Mouse (Mus musculus) testis, postnatal 14 days (tissue): Measurements from ENCODE around the gene Hamp.
A peak's percentile ranks its signal among the peaks of the same experiment; 100 is the strongest.
"Not testable (repeated sequence)": the region's sequence is repeated elsewhere in the genome, so short reads cannot be mapped to it uniquely, and the experiment has no call there.

Experiments
- DNase-seq: peaks from one replicate; pipeline ENCODE4 v3.0.0; 2021; ENCODE audit warnings: low spot score

Hamp gene

DNA sequence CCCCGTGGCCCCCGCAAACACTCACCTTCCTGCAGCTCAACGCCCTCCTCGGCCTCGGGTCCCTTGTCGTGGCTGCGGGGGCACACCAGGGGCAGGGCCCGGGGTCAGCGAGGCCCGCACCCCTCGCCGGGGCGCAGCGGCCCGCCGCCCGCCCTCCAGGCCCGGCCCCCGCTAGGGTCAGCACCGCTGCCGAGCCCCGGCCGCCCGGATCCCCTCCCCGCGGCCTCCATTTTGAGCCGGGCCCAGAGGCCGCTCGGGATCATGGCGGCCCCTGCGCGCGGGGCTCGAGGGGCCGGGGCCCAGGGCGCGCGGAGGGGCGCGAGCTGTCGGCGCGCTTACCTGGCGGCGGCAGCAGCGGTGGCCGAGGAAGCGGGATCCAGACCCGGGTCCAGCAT is 12.5 kb upstream of the Hamp start:
- no peak for DNase-seq

DNA sequence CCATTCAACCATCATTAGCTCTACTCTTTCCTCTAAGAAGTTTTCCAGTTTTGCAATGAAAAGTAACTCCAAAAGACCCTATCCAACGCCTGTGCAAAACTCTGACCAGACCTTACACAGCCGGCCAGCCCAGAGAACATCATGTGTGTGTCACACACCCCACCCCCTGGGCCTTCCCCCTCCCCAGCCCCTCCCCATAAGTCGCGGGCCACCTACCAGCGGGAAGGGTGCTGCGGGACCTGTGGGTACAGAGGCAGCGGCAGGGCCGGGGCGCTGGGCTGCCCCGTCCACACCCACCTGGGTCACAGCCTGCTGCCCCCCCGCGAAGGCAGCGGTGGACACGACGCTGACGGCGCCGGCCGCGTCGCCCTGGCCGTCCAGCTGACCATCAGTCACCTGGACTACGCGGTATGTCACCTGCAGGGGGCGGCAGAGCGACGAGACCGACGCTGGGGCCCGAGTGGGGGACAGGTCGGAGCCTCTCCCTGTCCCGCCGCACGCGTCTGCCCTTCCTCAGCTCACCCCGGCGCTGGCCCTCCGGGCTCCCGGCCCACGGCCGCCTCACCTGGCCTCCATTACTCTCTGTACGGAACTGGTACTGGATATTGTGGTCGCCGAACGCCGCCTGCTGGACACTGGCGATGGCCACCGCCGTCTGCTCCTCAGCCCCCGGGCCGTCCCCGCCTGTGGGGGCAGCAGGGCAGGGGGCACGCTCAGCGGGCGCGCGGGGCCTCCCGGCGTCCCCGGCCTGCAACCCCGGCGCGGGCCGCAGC is 11.9 kb upstream of the Hamp start:
- DNase-seq: peak; percentile 84

DNA sequence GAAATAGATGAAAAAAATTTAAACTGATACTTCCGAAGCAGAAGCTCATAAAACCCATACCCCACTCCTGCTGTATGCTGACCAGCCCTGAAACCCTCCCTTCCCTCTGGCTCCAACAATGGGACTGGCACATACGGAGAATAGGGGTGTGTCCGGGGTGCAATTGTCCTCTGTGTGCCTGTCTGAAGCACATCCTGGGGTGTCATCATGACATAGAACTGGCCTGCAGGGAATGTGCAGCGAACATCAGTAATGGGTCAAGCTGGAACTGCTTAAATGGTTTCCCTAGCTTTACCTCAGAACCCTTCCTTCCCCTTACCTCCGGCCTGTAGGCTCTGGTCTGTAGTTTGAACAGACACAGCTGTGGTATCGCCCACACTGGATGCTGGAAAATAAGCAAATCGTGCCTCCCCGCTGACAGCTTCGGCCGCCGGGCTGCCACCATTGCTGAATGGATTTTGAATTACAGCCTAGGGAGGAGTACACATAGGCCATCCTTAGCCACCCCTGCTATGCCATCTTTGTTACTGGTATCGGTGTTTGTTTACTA is 11.2 kb upstream of the Hamp start:
- DNase-seq: no peak

DNA sequence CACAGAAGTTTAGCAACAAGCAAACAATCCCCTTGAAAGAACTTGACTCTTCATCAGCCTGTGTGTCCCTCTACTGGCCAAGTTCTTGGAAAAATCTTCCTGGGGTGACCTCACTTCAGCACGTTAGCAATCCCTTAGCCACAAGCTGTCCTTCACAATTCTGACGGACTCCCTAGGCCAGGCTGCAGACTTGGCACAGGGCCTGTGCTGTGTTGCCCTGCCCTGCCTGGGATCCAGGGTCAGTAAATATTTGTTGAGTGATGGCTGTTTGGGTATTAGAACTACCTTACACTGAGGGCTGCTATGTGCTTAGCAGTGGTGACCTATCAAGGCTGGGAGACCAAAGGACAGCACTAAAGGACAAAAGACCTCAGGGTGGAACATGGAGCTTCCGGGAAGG is 10.2 kb upstream of the Hamp start:
- no peak for DNase-seq

DNA sequence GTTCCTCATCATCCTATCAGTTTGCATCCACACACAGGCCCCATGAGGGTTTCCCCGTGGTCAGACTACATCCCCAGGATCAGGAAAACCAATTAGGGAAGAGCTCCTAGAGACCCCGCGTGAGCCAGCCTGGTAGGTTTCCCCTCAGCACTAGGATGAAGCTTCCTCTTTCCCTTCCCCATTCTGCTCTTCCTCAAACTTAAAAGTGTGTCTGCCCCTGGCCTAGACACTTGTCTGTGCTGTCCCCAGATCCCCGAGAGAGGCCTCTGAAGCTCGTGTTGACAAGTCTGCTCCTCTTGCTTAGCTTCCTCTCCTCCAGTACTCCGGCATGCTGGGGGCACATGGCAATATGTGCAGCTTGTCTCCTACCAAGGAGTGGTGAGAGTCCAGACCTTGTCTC is 9.6 kb upstream of the Hamp start:
- DNase-seq: no peak

DNA sequence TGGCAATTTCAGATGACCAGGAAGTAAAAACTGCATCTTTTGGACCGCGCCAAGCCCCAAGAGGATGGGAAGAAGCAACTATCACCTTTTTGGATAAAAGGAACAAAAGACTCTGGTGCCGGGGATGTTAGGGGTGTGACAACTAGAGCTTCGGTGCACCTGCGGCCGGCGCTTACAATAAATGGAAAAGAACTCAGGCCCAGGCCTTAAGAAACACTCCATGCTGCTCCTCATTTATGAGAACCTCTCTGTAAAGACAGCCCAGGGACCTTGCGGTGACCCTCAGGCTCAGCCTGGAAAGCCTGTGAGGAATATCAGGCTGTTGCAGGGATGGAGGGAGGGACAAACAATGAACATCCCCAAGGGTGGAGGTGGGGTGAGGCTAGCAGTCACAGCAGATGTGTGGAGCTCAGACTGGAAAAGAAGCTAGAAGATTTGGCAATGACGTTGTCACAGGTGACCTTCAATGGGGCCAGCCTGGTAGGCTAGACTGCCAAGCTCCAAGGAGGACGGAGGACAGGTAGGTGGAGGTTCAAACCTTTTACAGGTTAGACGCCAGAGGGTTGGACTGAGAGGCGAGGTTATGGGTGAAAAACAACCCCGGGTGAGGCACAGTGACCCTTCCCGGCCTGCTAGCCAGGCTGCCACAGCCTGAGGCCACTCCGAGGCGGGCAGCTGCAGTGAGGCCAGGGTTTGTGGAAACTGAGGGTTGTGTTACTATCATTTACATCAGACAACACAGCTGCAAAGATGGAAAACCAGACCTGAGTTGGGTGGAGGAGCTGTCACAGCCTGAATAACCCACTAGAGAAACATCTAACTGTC is 8.8 kb upstream of the Hamp start:
- DNase-seq: no peak

DNA sequence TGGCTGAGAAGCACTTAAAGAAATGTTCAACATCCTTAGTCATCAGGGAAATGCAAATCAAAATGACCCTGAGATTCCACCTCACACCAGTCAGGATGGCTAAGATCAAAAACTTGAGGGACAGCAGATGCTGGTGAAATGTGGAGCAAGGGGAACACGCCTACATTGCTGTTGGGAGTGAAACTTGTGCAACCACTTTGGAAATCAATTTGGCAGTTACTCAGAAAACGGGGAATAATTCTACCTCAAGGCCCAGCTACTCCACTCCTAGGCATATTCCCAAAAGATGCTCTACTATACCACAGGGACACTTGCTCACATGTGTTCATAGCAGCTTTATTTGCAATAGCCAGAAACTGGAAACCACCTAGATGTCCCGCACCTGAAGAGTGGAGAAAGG is 6.1 kb upstream of the Hamp start:
- not testable (repeated sequence) for DNase-seq

DNA sequence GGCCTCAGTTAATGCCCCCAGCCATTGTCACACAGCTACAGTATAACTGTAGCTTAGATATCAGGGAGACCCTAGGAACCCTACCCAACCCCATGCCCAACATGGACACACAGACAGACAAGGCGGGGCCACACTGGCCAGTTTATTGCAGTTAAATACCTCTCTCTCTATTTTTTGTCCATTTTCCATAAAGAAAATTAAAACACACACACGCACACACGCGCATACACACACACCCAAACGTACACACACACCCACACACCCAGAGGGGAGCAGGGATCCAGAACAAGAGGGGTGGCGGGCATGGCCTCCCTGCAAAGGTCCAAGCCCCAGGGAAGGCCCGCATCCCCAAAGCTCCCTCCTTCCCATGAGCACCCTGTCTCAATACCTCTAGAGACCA is 2.0 kb upstream of the Hamp start:
- no peak for DNase-seq

DNA sequence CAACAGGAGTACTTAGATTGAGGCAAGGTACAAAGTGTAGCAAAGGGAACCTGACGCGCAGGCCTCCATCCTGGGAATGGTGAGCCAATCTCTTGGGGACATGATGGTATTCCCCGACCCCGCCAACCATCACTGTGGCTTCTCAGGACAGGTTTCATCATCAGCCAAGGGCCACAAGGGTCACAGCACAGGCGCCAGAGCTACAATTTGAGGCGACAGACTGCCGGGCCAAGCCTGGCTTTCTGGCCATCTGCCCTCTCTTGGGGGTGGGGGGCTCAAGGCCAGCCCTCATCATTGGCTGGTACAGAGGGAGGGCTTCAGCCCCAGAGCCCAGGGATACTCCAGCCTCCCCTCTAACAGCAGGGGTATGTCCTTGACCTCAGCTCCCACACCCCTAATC is 1.6 kb upstream of the Hamp start:
- DNase-seq: not testable (repeated sequence)

DNA sequence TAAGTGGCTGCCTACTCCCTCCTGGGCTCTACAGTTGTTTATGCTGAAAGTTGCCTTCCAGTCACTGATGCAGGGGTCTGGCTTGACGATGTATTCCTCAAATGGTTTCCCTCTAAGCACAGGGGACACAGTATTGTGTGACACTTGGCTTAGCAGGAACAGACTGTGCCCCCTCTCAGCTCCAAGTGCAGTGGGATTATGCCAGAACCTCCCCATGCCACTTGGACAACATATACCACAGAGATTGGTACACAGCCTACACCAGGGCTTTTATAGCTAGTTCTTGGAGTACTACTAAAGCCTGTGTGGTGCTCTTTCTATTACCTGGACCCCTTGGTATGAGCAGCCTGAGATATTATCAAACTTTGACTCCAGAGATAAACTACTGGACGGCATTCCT is 874 bp upstream of the Hamp start:
- DNase-seq: not testable (repeated sequence)

DNA sequence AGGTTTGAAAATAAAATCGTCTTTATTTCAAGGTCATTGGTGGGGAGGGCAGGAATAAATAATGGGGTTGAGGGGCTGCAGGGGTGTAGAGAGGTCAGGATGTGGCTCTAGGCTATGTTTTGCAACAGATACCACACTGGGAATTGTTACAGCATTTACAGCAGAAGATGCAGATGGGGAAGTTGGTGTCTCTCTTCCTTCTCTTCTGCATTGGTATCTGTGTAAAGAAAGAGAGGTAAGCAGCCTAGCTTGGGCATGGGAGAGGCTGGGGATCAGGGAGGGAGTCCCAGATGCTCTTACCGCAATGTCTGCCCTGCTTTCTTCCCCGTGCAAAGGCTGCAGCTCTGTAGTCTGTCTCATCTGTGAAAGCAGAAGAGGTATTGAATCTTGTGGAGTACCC is 1.5 kb downstream of the Hamp start:
- not testable (repeated sequence) for DNase-seq

DNA sequence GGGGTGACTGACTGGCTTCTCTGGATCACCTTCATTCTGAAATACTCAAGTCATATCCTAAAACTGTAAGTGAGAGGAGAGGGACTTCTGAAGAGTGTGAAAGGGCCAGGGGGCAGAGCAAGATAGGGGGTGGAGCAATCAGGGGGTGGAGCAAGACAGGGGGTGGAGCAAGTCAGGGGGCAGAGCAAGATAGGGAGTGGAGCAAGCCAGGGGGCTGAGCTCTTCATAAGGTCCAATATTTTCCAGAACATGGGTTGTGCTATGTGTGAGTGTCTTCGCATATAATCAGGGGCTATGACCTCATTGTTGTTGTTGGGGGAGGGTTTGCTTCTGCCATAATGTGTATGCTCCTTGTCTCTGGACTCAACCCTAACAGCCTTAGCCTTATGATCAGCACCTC is 3.8 kb downstream of the Hamp start:
- not testable (repeated sequence) for DNase-seq

DNA sequence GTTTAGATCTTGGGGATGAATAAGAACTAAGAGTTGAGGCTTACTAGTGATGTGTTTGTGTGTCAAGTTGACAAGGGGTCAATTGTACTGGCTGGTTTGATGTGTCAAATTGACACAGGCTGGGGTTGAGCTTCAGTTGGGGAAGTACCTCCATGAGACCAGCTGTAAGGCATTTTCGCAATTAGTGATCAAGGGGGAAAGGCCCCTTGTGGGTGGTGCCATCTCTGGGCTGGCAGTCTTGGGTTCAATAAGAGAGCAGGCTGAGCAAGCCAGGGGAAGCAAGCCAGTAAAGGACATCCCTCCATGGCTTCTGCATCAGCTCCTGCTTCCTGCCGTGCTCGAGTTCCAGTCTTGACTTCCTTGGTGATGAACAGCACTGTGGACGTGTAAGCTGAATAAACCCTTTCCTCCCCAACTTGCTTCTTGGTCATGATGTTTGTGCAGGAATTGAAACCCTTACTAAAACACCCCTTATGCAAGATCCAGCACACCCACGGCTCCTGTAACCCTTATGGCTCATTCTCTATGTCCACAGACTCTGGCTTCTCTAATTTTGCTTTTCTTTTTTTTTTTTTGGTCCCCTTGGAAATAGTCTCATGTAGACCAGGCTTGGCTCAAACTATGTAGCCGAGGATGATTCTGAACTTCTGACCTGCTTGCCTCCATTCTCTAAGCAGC is 8.3 kb downstream of the Hamp start:
- DNase-seq: not testable (repeated sequence)

DNA sequence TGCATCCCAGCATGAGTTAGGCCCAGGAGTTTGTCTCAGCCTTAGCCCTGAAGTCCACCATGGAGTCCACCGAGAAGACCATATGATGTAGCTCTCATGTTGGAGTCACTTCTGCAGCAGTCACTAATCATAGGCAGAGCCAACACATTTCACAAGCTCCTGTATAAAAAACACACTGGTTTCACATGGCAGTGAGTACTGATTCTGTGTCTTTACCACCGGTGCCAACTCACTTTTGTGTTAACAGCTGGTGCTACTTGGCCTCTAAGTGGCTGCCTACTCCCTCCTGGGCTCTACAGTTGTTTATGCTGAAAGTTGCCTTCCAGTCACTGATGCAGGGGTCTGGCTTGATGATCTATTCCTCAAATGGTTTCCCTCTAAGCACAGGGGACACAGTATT is 19.3 kb downstream of the Hamp start, which contains the start of gene Hamp2:
TSS of gene Hamp2 (minus strand) at position 101 of the 400 bp plus-strand sequence.
- DNase-seq: not testable (repeated sequence)

DNA sequence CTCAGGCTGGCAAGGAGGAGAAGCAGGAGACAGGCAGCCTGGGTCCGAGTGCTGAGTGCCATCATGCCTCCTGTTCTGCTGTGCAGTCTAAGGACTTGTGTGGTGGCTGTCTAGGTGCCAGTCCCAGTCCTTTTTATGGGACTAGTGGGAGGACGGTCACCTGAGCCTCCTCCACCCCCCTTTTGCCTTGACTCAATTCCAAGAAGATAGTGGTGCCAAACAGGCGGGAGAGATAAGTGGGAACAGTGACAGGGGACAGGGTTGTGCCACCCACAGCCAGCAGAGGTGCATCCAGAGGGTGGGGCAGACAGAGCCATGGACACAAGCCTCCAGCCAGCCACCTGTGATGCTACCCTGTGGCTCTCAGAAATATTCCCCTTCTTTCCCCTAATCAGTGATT is 19.8 kb downstream of the Hamp start:
- DNase-seq: no peak

DNA sequence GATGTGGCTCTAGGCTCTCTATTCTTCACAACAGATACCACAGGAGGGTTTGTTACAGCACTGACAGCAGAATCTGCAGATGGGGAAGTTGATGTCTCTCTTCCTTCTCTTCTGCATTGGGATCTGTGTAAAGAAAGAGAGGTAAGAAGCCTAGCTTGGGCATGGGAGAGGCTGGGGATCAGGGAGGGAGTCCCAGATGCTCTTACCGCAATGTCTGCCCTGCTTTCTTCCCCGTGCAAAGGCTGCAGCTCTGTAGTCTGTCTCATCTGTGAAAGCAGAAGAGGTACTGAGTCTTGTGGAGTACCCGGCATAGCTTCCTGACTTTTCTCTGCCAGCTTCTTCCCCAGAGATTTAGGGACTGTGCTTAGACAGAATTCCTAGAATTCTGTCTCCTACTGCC is 21.3 kb downstream of the Hamp start:
- not testable (repeated sequence) for DNase-seq

DNA sequence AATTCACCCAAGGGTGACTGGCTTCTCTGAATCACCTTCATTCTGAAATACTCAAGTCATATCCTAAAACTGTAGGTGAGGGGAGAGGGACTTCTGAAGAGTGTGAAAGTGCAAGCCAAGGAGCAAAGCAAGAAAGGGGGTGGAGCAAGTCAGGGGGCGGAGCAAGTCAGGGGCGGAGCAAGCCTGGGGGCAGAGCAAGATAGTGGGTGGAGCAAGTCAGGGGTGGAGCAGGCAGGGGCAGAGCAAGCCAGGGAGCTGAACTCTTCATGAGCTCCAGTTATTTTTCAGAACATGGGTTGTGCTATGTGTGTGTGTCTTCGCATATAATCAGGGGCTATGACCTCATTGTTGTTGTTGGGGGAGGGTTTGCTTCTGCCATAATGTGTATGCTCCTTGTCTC is 23.6 kb downstream of the Hamp start:
- DNase-seq: no peak

DNA sequence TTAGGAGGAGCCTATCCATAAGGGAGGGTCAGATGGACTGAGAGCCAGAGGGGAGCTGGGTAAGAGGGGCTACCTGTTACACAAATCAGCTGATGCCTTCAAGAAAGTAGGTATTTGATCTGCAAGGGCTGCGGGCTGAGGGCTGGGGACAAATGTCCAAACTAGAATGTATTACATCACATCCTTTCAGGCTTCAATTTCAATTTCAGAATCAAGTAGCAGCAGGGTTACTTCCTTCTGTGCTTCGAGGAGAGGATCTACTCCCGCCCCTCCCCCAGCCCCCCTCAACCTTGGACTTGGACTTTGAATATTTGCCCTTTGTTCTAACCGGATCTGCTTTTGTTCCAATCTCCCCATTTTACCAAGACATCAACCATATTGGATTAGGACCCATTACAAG is 26.6 kb downstream of the Hamp start:
- DNase-seq: no peak

DNA sequence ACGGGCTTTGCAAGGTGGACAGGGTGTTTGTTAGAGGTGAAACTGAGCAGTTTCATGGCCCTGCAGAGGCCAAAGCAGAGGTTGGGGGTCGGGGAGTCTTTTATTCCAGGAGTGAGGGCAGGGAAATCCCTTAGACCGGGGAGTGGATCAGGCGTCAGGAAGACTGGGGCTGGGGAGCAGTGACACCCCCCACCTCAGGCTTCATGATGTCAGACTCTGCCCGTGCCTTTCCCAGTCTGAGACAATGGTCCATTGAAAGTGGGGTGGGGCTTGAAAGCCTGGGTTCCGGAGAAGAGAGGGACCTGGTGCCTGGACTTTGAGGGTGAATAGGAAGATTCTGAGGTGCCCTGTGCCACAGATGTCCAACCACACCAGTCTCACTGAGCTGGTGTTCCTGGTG is 27.1 kb downstream of the Hamp start:
- DNase-seq: no peak

DNA sequence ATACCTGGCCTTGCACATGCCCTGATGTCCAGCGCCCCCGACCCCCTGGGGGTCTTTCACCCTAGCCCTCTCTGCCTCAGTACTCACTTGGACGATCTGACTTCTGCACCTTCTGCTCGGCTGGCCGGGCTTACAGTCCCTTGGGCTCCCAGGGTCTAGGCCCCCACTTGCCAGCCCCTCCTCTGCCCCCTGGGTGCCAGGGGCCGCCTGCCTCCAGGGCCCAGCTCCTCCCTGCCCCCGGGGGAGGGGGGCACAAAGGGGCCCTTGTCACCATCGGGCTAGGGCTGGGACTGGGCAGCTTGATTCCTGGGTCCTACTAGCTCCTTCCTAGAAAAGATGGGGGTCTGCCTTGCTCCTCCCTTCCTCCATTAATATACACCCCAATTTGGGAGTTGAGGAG is 29.1 kb downstream of the Hamp start, which contains the start of gene Mag:
TSS of gene Mag (minus strand) at position 142 of the 400 bp plus-strand sequence.
- no peak for DNase-seq

DNA sequence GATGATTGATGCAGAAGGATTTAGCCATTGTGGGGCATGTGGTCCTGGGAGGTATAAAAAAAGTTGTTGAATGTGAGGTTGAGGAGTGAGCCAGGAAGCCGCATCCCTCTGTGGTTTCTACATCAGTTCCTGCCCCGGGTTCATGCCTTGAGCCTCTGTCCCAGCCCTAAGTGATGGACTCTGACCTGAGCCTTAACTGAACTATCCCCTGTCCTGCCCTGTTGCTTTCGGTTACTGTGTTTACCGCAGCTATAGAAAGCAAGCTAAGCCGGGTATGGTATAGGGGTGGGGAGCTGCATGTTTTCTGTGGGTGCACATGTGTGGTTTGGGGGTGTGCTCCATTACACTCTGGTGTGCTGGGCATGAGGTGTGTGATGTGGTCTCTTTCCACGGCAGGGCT is 34.1 kb downstream of the Hamp start:
- no peak for DNase-seq

DNA sequence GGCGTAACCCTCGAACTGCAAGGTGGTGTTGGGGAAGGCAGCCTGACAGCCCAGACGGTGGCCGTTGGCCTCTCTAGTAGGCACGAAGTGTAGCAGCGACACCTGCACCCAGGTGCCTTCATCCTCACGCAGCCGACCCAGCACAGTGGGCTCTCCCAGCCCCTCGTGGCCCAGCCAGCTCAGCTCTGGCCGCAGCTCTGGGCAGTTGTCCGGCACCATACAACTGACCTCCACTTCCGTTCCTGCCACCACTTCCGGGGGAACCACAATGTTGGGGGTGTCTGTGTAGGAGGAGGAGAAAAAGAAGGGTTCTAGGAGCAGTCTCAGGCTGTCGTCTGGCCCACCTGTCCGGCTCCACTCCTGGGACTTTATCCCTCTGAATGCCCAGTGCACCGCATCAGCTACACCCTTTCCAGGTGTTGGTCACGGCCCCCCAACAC is 34.8 kb downstream of the Hamp start:
- no peak for DNase-seq
